Mouse (Mus musculus) testis, postnatal 10 days (tissue): ENCODE data around the gene Pts.

ENCODE experiments used
- DNase-seq: peaks from one replicate; pipeline ENCODE4 v3.0.0; 2021; ENCODE audit warnings: low spot score

Pts gene

GRCm38 (mm10) chr9:50528293-50528892, at the start of gene Pts:
TSS of gene Pts (minus strand) at chr9:50528724.
- peak; percentile 98 for DNase-seq

DNA sequence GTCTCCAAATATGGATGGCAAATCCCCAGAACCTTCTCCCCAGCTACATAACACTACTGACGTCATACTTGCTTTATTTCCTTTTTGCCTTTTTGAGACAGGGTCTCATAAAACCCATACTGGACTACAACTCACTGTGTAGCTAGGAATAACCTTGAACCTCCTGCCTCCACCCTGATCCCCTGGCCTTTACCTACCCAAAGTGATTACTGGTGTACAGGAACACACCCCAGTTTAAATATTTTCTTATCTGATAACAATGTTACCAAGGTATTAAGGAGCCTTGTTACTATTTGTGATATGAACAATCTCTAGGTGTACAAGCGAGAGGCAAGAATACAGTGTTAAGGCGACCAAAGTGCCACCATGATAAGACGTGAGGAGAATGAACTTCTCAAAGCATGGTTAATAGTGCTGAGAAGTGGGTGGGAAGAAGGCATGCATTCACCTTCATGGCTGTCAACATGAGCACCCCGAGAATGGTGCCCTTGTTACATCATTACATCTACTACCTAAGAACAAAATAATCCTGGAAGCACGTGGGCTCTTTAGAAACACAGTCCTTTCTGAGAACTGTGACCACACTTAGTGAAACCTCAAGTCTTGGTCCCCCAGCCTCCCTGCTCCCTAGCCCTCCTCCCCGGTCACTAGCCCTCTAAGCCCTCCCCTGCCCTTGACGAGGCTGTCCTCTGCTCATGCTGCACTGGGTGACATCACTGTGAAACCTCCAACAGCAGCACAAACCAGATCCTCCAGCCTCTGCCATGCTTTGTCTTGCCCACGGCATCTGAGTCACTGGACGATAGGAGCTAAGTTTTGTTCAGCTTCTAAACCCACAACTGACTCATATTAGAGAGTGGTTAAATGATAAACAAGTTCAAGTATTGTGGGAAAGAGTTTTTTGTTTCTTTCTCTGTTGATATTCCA, 41.3 kb upstream of the Pts start:
- no peak for DNase-seq

GRCm38 (mm10) chr9:50567881-50568280, 39.4 kb upstream of the Pts start:
- no peak for DNase-seq

DNA sequence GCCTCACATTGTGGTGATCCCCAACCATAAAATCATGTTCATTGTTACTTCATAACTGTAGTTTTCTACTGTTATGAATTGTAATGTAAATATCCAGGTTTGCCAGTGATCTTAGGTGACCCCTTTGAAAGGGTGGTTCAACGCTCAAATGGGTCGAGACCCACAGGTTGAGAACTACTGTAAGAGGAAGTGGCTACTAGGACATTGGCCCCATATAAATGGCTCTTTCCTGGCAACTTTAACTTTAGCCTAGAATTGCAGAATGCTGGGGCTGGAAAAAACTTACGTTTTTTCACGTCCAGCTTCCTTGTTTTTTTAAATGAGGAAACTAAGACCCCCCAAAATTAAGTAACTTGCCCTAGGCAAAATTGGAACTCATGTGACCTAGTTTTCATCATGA, 38.8 kb upstream of the Pts start:
- DNase-seq = no peak

DNA sequence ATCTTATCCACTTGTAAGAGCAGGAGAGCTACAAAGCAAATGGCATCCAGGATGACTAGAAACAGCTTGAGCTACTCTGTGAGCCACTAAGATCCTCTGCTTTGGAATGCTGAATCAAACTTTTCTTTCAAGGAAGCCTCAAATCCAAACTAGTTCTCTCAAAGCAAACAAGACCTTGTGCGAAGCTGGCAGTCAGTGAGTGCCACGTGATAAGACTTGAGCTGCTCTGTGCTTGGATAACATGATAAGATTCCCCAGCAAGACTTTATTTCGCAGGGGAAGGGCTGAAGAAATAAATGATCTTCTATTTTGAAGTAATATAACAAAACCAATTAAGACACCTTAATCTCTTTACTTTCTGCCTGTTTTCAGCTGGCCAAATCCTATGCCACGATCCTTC, 37.4 kb upstream of the Pts start:
- no peak for DNase-seq

GRCm38 (mm10) chr9:50565173-50565572, 36.6 kb upstream of the Pts start:
- DNase-seq = no peak

DNA sequence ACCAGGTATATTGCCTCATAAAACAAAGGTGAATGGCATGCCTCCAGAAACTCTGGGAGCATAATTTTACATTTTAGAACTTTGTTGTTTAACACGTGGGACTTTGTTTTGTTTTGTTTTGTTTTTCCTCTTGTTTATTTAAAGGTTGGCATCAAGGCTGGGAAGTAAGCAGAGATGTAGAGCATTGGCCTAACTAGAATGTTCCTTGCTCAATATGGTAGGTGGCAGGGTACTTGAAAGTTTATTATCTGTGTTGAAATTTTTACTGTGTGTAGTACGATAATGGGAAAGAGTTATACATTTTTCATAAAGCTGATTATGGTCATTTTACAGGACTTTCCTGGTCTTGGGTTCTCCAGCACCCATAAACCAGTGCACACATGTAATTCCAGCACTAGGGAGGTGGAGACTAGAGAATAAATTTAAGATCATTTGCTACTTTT, 33.4 kb upstream of the Pts start:
- DNase-seq = no peak

DNA sequence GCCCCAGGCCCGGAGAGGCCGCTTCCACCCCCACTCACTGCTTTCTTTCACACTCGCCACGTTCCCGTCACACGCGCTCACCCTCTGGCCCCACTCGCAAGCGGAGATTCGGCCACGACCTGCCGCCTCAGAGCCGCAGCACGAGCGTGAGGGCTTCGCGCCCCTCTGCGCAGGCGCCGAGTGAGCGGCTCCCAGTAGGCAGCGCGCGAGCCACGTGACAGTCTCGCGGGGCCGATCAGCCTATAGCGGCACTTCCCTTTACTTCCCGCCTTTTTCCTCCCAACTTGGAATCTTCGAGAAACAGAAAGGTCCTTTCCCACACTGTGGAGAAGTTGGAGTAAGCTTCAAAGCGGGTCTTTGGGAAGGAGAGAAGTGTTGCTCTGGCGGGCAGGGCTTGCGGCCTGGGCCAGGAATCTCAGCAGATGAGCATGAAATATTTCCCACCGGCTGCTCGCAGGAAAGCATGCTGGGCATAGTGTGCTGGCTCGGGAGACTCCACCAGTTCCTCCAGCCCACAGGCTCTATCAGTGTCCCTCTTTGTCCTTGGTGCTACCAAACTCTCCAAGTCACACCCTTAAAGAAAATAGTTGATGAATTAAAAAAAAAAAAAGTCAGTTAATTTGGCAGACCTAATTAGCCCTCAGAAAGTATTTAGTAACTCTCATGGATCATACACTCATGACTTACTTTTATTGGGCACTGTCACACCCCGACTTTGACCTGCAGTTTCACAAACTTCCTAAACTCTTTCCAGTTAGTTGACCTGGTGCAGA, 32.8 kb upstream of the Pts start, which contains the start of gene Tex12:
Gene Tex12 (minus strand): TSS at position 181 of the 773 bp plus-strand sequence.
- DNase-seq = peak; percentile 47

- DNase-seq = no peak
These were observed 26.5 kb upstream of the Pts start, which contains the start of gene Bco2 for GRCm38 (mm10) chr9:50555094-50555446. TSS of gene Bco2 (minus strand) at chr9:50555181.

- DNase-seq = no peak
These were observed 25.9 kb upstream of the Pts start, which contains the start of gene Il18 for GRCm38 (mm10) chr9:50554241-50555093. TSS of gene Il18 (plus strand) at chr9:50554827.

GRCm38 (mm10) chr9:50553547-50553946, 25.0 kb upstream of the Pts start:
- DNase-seq = no peak

DNA sequence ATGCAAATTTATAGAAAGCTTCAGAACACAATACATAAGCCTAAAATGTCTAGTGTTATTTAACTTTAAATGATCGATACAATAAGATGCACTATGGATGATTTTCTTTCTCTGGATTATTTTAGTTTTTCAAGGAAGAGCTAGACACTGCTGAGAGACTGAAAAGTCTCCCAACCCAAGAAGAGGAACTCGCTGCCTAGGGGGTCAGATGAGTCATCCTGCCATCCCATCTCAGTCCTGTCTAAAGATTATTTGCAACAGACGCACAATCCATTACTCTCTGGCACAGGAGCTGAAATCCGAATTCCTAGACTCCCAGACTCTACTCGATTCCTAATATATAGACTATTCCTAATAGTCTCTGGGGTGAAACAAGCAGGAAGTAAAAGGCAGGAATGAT, 23.7 kb upstream of the Pts start:
- no peak for DNase-seq

DNA sequence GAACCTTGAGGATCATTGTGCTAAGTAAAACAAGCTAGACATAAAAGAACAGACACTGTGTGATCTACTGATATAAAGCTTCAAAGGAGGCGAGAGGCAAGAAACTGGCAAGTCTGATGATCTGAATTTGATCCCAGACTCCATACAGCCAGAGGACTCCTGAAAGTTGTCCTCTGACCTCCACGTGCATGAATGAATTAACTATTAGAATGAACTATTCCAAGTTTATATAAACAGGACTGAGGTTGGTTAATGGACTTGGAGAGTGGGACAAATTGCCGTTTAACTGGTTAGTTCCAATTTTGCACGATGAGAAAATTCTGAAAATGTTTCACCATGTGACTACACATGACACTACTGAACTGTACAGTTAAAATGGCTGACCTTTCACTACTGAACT, 20.4 kb upstream of the Pts start:
- DNase-seq = no peak

DNA sequence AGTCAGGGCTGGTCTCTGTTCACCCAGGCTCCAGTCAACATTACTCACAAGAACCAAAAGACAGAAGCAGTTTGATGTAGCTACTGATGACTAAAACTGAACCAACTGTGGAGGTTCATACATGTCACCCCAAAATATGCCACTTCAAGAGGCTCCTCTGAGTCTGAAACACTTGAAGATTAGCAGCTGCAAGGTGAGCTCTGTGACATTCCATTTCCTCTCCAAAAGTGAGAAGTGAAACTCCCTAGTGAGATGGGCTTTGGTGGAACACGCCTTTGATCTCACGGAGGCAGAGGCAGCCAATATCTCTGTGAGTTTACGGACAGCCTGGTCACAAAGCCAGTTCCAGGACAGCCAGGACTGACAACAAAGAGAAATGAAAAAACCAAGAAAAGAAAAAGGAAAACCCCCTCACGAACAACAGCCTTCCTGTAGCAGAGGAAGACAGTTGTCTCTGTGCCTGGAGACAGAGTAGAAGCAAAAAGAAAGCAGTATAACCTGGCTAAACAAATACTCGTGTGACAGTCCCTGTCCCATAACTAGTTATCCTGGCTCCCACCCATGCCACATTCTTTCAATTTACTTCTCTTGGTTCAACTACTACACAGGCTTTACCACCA, 19.4 kb upstream of the Pts start:
- no peak for DNase-seq

GRCm38 (mm10) chr9:50542401-50542800, 13.9 kb upstream of the Pts start:
- no peak for DNase-seq

DNA sequence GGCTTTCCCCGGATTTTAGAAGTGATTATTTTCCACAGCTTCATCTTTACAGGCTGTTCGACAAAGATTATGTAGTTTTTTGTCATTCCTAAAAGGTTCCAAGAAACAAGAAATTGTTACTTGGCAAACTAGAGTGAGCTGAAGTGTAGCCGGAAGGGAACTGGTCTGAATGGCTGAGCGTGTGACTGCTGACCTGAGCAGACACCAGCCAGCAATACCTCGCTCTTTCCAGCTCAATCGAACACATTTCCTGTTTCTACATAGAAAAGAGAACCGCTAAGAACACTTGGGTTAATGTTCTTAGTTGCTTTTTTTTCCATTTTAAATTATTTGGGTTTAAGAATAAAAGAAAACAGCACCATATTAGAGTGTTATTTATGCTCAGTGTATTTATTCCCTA, 11.6 kb upstream of the Pts start:
- no peak for DNase-seq

- no peak for DNase-seq
These were observed 8.8 kb upstream of the Pts start for GRCm38 (mm10) chr9:50537295-50537694.

DNA sequence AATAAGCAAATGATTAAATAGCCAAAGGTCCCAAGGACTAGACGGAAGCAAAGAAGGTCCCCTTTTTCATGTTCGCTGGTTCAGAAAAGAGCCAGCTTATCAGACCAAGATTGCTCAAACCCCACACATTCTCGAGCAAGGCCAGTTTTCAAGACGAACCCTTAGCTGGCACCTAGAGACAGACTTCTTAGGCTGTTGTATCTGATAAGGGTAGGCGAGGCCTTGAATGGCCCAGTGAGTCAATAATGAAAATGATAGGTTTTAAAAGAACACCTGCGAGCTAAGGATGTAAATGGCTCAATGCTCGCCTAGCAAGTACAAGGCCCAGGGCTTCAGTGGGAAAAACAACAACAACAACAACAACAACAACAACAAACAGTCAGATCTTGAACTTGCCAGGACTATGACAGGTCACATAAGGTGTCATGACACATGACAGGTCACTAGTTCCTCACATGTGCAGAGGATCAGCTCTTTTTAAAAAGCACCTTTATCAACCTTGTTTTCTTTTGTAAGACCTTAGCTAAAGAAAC, 8.1 kb upstream of the Pts start:
- no peak for DNase-seq

DNA sequence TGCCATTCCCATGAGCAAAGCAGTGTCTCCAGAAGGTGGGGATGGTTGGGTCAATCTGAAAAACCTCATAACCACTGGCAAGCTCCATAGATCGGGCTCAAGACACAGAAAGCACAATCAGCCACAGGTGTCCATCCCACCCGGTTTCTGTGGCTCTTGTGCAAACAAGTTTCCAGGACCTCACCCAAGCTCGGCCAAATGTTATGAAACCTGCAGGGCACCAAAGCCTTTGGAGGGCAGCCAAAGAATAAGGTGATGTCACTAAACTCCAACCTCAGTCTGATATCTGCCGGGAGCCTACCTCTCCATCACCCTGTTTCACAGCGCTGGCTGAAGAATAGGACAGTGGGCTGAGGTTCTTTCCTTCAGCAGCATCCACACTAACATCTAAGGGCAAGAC, 7.4 kb upstream of the Pts start:
- DNase-seq = peak; percentile 33

DNA sequence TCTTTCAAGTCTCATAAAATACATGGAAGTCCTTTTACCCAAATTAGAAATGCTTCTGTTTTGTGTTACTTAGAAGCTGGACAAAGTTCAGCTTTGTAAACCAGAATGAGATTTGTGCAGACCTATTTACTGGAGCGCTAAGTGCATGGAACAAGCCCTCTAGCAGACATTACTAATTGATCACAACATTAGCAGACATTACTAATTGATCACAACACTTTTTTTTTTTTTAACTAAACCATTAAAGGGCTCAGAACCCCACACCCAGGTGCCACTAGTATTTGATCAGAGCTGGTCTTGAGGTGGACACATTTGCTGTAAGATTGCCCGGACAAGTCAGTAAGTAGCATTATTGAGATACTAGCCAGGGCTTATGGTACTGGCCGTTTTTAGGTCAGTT, 5.3 kb upstream of the Pts start:
- DNase-seq = no peak

GRCm38 (mm10) chr9:50533328-50533727, 4.8 kb upstream of the Pts start:
- no peak for DNase-seq
